ENCODE assay signal across 23 mouse cellular contexts in the genomic region with DNA sequence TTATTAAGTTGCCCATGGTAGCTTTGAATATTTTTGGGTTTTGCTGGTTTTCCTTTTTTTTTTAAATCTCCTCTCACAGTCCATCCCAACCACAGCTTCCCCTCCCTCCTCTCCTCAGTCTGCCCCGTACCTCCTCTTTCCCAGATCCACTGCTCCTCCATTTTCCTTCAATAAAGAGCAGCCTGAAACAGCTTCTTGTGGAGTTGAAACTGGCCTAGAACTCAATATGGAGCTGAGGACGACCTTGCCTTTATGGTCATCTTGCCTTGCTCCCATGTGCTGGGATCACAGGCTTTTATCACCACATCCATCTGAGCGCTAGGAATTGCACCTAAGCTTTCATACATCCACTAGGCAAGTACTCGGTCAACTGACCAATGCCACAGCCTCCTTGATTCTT. TPM values are rescaled to one million over a fixed set of nuclear protein-coding genes. Genes with fewer than 3 reads are reported as not detected.
A peak's percentile ranks its signal among the peaks of the same experiment; 100 is the strongest.
DNase-seq lines count a peak whose midpoint lies in the region; ATAC-seq and TF ChIP-seq lines count a peak whose summit lies in the region.
"Had no signal": no experiment of that assay in that cellular context is flagged by ENCODE, and none has a peak within 500 bp of the region (broad histone marks: within the 10 kb centered on the region; RNA-seq: fewer than 3 reads in every experiment).

No protein-coding gene starts in this region.

- 0 out of 2 replicates have a peak, but pooled peaks cover 10% of the 10 kb centered on the region for H3K36me3 ChIP-seq in heart, embryonic 12.5 days
- H3K36me3 ChIP-seq in midbrain, embryonic 11.5 days (ENCODE audit: control insufficient read depth, insufficient read depth, low read length), result 0 out of 2 replicates have a peak, but pooled peaks cover 3% of the 10 kb centered on the region
- H3K36me3 ChIP-seq in midbrain, embryonic 10.5 days, result peaks cover 42% of the 10 kb centered on the region
- peaks cover 17% of the 10 kb centered on the region for H3K36me3 ChIP-seq in myocyte (ENCODE audit: control insufficient read depth, insufficient read depth)
- H3K36me3 ChIP-seq: embryonic facial prominence, embryonic 15.5 days had no signal

- DNase-seq in heart, adult 11 months, result peak; percentile 64
- peak; percentile 77 for DNase-seq in midbrain, embryonic 11.5 days (ENCODE audit: low spot score, missing footprints)
- no peak for DNase-seq in midbrain, embryonic 10.5 days (ENCODE audit: low spot score)
- no peak for DNase-seq in lung, postnatal 14 days
- DNase-seq: adrenal gland, adult 2 months; adrenal gland, postnatal 10 days; adrenal gland, postnatal 25 days; cerebellum, adult 11 months; cerebellum, adult 18-20 months; cerebellum, adult 8-10 months; cerebellum, adult 9-11 months; cerebellum, postnatal 14 days; cerebellum, postnatal 36 days; embryo, embryonic 11 days had no signal

- no peaks in the 10 kb centered on the region for H3K9me3 ChIP-seq in heart, embryonic 12.5 days (replicated peaks)
- H3K9me3 ChIP-seq in midbrain, embryonic 11.5 days (ENCODE audit: control insufficient read depth, low read length), result no peaks in the 10 kb centered on the region
- no peaks in the 10 kb centered on the region for H3K9me3 ChIP-seq in midbrain, embryonic 10.5 days (replicated peaks)
- H3K9me3 ChIP-seq: embryonic facial prominence, embryonic 13.5 days; embryonic facial prominence, embryonic 15.5 days; forebrain, embryonic 10.5 days; forebrain, embryonic 12.5 days had no signal

- no peak overlapping the region for H3K4me3 ChIP-seq in heart, embryonic 12.5 days
- H3K4me3 ChIP-seq in midbrain, embryonic 11.5 days (ENCODE audit: low read depth, low read length), result no peak overlapping the region
- H3K4me3 ChIP-seq in midbrain, embryonic 10.5 days, result no peak overlapping the region
- H3K4me3 ChIP-seq in myocyte, result peak overlapping the region; percentile 21
- H3K4me3 ChIP-seq: embryonic facial prominence, embryonic 13.5 days; embryonic facial prominence, embryonic 15.5 days; erythroblast, embryonic 14.5 days; forebrain, embryonic 10.5 days; forebrain, embryonic 12.5 days had no signal

- peaks cover 25% of the 10 kb centered on the region for H3K4me1 ChIP-seq in heart, embryonic 12.5 days (replicated peaks)
- peaks cover 5% of the 10 kb centered on the region for H3K4me1 ChIP-seq in midbrain, embryonic 11.5 days (ENCODE audit: control insufficient read depth, insufficient read depth, low read length)
- peaks cover 16% of the 10 kb centered on the region for H3K4me1 ChIP-seq in midbrain, embryonic 10.5 days

- H3K4me2 ChIP-seq in heart, embryonic 12.5 days, result no peak overlapping the region
- no peak overlapping the region for H3K4me2 ChIP-seq in midbrain, embryonic 11.5 days
- no peak overlapping the region for H3K4me2 ChIP-seq in myocyte (ENCODE audit: low read depth)
- H3K4me2 ChIP-seq: embryonic facial prominence, embryonic 13.5 days; embryonic facial prominence, embryonic 15.5 days; forebrain, embryonic 12.5 days had no signal

- H3K27me3 ChIP-seq in heart, embryonic 12.5 days (replicated peaks), result no peaks in the 10 kb centered on the region
- H3K27me3 ChIP-seq in midbrain, embryonic 11.5 days (ENCODE audit: control insufficient read depth, insufficient read depth, low read length), result no peaks in the 10 kb centered on the region
- no peaks in the 10 kb centered on the region for H3K27me3 ChIP-seq in midbrain, embryonic 10.5 days (ENCODE audit: low read depth, poor library complexity, severe bottlenecking)
- H3K27me3 ChIP-seq in myocyte (ENCODE audit: control insufficient read depth, insufficient read depth, insufficient read length), result no peaks in the 10 kb centered on the region
- H3K27me3 ChIP-seq: embryonic facial prominence, embryonic 13.5 days; embryonic facial prominence, embryonic 15.5 days; forebrain, embryonic 12.5 days had no signal

- no peak for TF ChIP-seq POLR2A in myocyte (IDR thresholded peaks at IDR 0.05; ENCODE audit: insufficient read length, low read depth)

- no peak for ATAC-seq in heart, embryonic 12.5 days (ENCODE audit: insufficient number of reproducible peaks, low FRiP score)
- ATAC-seq in midbrain, embryonic 11.5 days (ENCODE audit: low FRiP score), result no peak
- ATAC-seq: forebrain, embryonic 14.5 days had no signal

- WGBS in heart, embryonic 12.5 days, result 92% methylated on average over 4 of the region's 4 CpGs
- 91% methylated on average over 4 of the region's 4 CpGs for WGBS in midbrain, embryonic 11.5 days
- WGBS in midbrain, embryonic 10.5 days, result 94% methylated on average over 4 of the region's 4 CpGs

- H3K79me2 ChIP-seq in myocyte (ENCODE audit: control insufficient read depth, insufficient read depth), result peaks cover 10% of the 10 kb centered on the region

- H3ac ChIP-seq in myocyte (ENCODE audit: control insufficient read depth, insufficient read length), result no peak overlapping the region

- H3K9ac ChIP-seq in heart, embryonic 12.5 days, result no peak overlapping the region
- H3K9ac ChIP-seq in midbrain, embryonic 11.5 days (ENCODE audit: low read length), result no peak overlapping the region
- H3K9ac ChIP-seq: embryonic facial prominence, embryonic 13.5 days; embryonic facial prominence, embryonic 15.5 days; forebrain, embryonic 12.5 days had no signal

- no peak overlapping the region for H3K27ac ChIP-seq in heart, embryonic 12.5 days (ENCODE audit: poor library complexity, severe bottlenecking)
- H3K27ac ChIP-seq in midbrain, embryonic 11.5 days (ENCODE audit: low read depth, low read length), result no peak overlapping the region
- no peak overlapping the region for H3K27ac ChIP-seq in midbrain, embryonic 10.5 days (replicated peaks)
- H3K27ac ChIP-seq: embryonic facial prominence, embryonic 13.5 days; embryonic facial prominence, embryonic 15.5 days; forebrain, embryonic 10.5 days; forebrain, embryonic 12.5 days had no signal

TF ChIP-seq in myocyte, 11 proteins besides CTCF, POLR2A, EP300 and RAD21:
- TF ChIP-seq SRF (IDR thresholded peaks at IDR 0.05; ENCODE audit: control insufficient read depth, insufficient read length, low read depth) (no peak), E2F4 (IDR thresholded peaks at IDR 0.05; ENCODE audit: insufficient read depth) (no peak), REST (IDR thresholded peaks at IDR 0.05; ENCODE audit: insufficient read depth, insufficient read length) (no peak)

RNA-seq across cellular contexts. Expression of a gene that starts 1.1 kb away (rescaled TPM):
- 1.1 and 1.7 TPM in 2 replicates for polyA plus RNA-seq in heart, embryonic 12.5 days (2016; fragmentation: Nextera tagmentation; extraction: Ambion mirVana)
- polyA plus RNA-seq in midbrain, embryonic 11.5 days (2014; fragmentation: Nextera tagmentation; extraction: Ambion mirVana), result 3.0 and 4.6 TPM in 2 replicates
- polyA plus RNA-seq in midbrain, embryonic 10.5 days (2016; fragmentation: Nextera tagmentation; extraction: Ambion mirVana), result 1.7 and 2.7 TPM in 2 replicates
- 10.7 TPM for polyA plus RNA-seq in myocyte (2012; fragmentation: generic; extraction: Trizol)

RNA-seq across cellular contexts. Expression of a gene that starts 1.1 kb away (rescaled TPM):
- polyA plus RNA-seq in heart, embryonic 12.5 days (2016; fragmentation: Nextera tagmentation; extraction: Ambion mirVana), result 0.55 and 0.64 TPM in 2 replicates
- polyA plus RNA-seq in midbrain, embryonic 11.5 days (2014; fragmentation: Nextera tagmentation; extraction: Ambion mirVana), result 0.83 and 0.84 TPM in 2 replicates
- polyA plus RNA-seq in midbrain, embryonic 10.5 days (2016; fragmentation: Nextera tagmentation; extraction: Ambion mirVana), result 0.92 and 1.5 TPM in 2 replicates
- 0.06 TPM for polyA plus RNA-seq in myocyte (2012; fragmentation: generic; extraction: Trizol)

RNA-seq across cellular contexts. Expression of a gene that starts 7.9 kb away (rescaled TPM):
- polyA plus RNA-seq in heart, embryonic 12.5 days (2016; fragmentation: Nextera tagmentation; extraction: Ambion mirVana), result 0.36 TPM in 1 of 2 replicates, not detected in the other
- polyA plus RNA-seq in midbrain, embryonic 11.5 days (2014; fragmentation: Nextera tagmentation; extraction: Ambion mirVana), result 0.22 and 0.51 TPM in 2 replicates
- polyA plus RNA-seq in midbrain, embryonic 10.5 days (2016; fragmentation: Nextera tagmentation; extraction: Ambion mirVana), result 0.37 TPM in 1 of 2 replicates, not detected in the other
- 0.26 TPM for polyA plus RNA-seq in myocyte (2012; fragmentation: generic; extraction: Trizol)
- polyA plus RNA-seq: embryonic facial prominence, embryonic 11.5 days; erythroblast, embryonic 14.5 days; forebrain, embryonic 12.5 days had no signal

RNA-seq across cellular contexts. Expression of a gene that starts 27.6 kb away (rescaled TPM):
- 0.08 TPM in 2 replicates for polyA plus RNA-seq in heart, embryonic 12.5 days (2016; fragmentation: Nextera tagmentation; extraction: Ambion mirVana)
- polyA plus RNA-seq in midbrain, embryonic 11.5 days (2014; fragmentation: Nextera tagmentation; extraction: Ambion mirVana), result 1.9 TPM in 2 replicates
- 0.28 and 0.29 TPM in 2 replicates for polyA plus RNA-seq in midbrain, embryonic 10.5 days (2016; fragmentation: Nextera tagmentation; extraction: Ambion mirVana)
- polyA plus RNA-seq in myocyte (2012; fragmentation: generic; extraction: Trizol), result 0.05 TPM
- polyA plus RNA-seq: erythroblast, embryonic 14.5 days had no signal

RNA-seq across cellular contexts. Expression of a gene that starts 59.5 kb away (rescaled TPM):
- polyA plus RNA-seq in heart, embryonic 12.5 days (2016; fragmentation: Nextera tagmentation; extraction: Ambion mirVana), result 0.63 and 0.77 TPM in 2 replicates
- polyA plus RNA-seq in midbrain, embryonic 11.5 days (2014; fragmentation: Nextera tagmentation; extraction: Ambion mirVana), result 13.5 and 14.1 TPM in 2 replicates
- polyA plus RNA-seq in midbrain, embryonic 10.5 days (2016; fragmentation: Nextera tagmentation; extraction: Ambion mirVana), result 18.6 and 23.4 TPM in 2 replicates
- polyA plus RNA-seq in myocyte (2012; fragmentation: generic; extraction: Trizol), result 0.04 TPM
- polyA plus RNA-seq: erythroblast, embryonic 14.5 days had no signal

Comparison
In these comparisons a context has a peak if more than half of its experiments do, and no peak if none do; other contexts are left out.
1. DNase-seq: peak in heart, adult 11 months (single experiment) and midbrain, embryonic 11.5 days (single experiment); none in midbrain, embryonic 10.5 days (single experiment) and lung, postnatal 14 days (single experiment).